Mouse (Mus musculus): Measurements from ENCODE around the gene Gm11444.

Gm11444 gene

DNA sequence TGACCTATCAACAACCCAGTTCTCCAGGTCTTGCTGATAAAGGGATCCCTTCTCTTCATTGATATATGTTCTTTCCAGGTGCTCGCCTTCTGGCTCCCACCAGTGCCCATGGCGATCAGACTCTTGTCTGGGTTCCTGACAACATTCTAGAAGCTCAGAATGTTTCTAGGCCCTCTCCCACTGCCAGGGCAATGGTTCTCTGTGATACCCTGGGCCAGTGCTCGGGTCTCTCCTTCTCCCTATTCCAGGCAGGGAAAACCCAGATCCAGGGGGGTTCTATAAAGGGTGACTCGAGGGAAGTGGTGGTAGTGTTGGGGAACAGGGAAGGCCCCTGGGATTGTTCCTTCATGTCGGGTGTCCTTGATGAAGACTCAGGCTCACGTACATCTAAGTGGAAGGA, at the start of gene Gm11444:
Gm11444 (minus strand) TSS at position 101 of the 400 bp plus-strand sequence.
- DNase-seq (ENCODE audit: low spot score in 2 of 2): no peak

DNA sequence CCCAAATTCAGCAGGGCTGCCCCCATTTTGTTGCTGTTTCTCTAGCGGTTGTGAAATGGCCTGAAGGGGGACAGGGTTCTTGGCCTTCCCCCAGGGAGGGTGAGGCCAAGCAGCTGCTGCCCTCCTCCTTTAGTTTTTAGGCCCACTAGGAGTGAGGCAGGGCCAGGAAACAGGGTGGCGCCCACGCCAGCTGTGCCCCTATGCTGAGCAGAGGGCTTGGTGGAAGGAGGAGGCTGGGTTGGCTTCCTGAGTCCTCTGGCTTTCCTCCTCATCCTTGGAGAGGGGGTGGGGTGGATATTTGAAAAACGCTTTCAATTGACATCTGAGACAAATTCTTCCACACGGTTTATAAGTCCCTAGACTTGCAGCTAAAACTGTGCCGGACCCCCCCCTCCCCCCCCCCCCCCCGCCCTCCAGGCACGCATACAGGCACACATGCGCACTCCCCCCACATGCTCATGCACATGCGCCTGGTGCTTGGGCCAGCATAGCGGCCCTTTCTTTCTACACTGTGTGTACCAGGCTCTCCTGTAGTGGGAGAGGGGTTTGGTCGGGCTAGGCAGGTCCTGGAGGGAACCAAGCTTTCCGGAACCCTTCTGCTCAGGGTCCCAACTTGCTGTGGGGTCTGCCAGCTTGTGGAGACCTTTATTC, 46.3 kb upstream of the Gm11444 start:
- no peak for DNase-seq (ENCODE audit: low spot score in 2 of 2)

DNA sequence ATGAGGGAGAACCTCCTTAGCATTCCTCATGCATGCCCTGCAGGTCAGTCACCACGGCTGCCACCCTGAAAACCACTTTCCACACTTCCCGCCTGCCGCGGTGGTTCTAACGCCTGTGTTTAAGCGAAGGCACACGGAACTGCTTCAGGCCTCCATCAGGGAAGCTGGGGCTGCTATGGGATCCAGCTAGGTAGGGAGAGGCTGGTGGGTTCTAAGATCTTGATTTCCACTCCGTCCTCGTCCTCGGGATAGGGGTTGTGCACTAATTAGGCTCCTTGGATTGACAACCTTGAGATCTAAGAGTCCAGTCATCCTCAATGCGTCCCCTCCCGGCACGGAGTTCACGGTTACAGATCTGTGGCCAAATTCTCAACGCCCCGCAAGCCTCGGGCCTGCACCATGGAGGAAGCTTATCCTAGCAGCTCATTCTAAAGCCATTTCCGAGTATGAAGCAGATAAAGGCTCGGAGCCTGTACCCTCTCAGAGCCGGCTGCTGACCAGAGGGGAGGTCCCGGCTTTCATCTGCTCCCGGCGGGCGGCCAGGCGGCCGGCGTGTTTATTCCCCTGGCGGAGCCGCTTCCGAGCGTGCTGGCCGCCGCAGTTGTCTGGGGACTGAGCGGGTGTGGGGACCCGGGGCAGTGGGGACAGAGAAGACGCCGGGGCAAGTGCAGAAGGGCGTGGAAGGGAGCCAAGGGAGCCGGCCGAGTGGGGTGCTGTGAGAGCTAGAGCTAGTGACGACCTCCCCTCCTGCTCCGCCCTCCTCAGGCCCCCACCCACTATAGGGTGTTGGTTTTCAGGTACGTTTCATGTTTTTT, 44.8 kb upstream of the Gm11444 start:
- no peak for DNase-seq (ENCODE audit: low spot score in 2 of 2)

DNA sequence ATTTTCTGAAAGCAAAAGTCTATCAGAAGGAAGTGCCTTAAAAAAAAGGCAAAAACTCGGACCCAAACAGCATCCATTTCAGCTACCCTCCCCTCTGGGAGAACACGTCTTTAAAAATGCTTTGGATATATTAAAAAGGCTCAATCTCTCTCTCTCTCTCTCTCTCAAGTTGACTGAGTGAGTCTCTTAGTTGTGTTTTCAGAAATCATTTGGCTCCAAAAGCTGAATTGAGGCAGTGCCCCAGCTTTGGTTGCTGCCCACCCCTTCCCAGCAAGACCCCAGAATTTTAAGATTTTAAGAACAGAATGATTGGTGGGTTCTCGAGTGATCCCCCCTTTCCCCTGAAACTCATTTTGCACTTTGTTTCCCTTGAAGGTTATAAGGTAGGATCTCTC, 44.0 kb upstream of the Gm11444 start:
- DNase-seq (ENCODE audit: low spot score in 2 of 2): no peak

GRCm38 (mm10) chr11:85893400-85894135, 43.4 kb upstream of the Gm11444 start:
- DNase-seq (ENCODE audit: low spot score in 2 of 2): no peak

DNA sequence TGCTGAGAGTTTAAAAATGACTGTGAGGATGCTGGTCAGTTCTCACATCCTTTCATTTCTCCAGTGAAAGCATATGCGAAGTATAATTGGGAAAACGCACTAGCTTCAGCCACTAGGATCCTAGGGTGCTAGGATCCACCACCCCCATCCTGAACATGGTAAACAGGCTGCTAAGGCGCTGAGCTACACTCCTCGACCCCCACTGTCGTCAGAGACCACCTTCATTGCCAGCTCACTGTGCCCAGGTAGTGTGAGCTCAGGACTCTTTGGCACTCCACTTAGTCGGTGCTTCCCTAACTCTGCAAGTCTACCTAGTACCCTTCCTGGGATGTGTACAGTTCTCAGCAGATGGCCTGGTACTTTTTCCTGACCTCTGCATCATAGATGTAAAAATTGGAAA, 42.6 kb upstream of the Gm11444 start:
- no peak for DNase-seq (ENCODE audit: low spot score in 2 of 2)

GRCm38 (mm10) chr11:85891692-85892040, 41.5 kb upstream of the Gm11444 start:
- no peak for DNase-seq (ENCODE audit: low spot score in 2 of 2)

- DNase-seq (ENCODE audit: low spot score in 2 of 2): no peak
Measured at GRCm38 (mm10) chr11:85891010-85891691, 41.0 kb upstream of the Gm11444 start.

GRCm38 (mm10) chr11:85890563-85890845, 40.4 kb upstream of the Gm11444 start:
- DNase-seq (ENCODE audit: low spot score in 2 of 2): no peak

- no peak for DNase-seq (ENCODE audit: low spot score in 2 of 2)
Measured at GRCm38 (mm10) chr11:85889730-85890562, 39.8 kb upstream of the Gm11444 start.

DNA sequence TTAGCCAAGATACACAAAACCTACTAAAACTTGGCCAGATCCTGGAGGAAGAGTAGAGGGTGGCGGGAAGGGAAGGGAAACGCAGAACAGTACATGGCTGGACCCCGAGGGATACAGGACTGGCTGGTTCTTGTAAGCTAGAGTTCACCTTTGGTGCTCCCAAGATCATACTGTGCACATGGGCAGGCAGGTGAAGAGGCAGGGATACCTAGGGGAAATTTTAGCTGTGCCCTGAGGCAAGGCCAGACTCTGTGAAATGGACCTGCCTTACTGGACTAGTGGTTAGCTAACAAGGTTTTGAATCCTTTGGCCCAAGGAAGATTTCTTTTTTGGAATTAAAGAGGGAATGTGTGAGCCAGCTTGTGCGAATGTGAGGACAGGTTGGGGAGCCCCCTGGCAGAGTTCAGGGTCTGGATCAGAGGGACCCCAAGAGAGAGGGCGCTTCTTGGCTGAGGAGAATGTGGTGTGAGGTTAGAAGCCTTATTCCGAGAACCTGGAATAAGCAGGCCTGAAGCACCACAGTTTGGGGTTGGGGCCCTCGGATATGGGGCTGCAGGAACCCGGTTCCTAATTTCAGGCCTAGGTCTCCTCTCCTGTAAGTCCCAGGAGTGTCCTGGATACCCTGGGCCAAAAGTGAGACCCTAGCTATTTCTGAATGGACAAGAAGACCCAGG, 39.1 kb upstream of the Gm11444 start:
- DNase-seq (ENCODE audit: low spot score in 2 of 2): no peak

- DNase-seq (ENCODE audit: low spot score in 2 of 2): no peak
Measured at GRCm38 (mm10) chr11:85888451-85888961, 38.4 kb upstream of the Gm11444 start.

GRCm38 (mm10) chr11:85887801-85888450, 37.8 kb upstream of the Gm11444 start:
- DNase-seq (ENCODE audit: low spot score in 2 of 2): no peak

- DNase-seq (ENCODE audit: low spot score in 2 of 2): no peak
Measured at GRCm38 (mm10) chr11:85887273-85887672, 37.1 kb upstream of the Gm11444 start.

DNA sequence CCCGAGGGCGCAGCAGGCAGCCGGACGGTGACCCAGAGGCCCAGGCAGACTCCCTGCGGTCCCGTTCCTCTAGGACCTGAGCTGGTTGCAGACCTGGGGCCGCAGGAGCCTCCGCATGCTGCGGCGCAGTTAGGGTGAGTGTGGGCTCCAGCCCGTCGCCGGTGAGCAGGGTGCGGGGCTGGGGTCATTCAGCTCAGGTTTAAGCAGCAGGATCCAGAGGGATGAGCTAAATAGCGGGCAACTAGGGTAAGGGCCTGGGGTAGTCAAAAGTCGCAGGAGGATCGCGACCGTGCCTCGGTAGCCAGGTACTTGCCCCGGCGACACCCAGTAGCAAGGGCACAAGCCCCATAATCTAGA, 36.3 kb upstream of the Gm11444 start:
- DNase-seq (ENCODE audit: low spot score in 2 of 2): no peak

GRCm38 (mm10) chr11:85885665-85886428, 35.7 kb upstream of the Gm11444 start, which contains the start of gene Tbx4:
Gene Tbx4, plus strand, starts transcription at chr11:85886422.
- DNase-seq (ENCODE audit: low spot score in 2 of 2): no peak

DNA sequence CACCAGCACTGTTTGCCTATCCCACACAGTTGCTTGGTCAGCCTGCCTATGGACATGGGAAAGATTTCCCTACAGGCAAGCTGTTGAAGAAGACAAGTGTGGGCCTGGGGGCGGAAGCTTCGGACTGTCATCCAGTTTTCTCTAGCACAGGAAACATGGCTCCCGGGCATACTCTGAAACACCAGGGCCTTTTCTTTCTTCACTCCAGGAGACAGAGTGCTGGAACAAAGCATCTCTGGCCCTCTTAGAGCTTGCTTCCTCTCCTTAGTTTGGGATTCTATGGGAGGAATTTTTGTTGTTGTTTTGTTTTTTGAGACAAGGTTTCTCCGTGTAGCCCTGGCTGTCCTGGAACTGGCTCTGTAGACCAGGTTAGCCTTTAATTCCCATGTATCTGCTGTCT, 34.4 kb upstream of the Gm11444 start:
- DNase-seq (ENCODE audit: low spot score in 2 of 2): no peak

DNA sequence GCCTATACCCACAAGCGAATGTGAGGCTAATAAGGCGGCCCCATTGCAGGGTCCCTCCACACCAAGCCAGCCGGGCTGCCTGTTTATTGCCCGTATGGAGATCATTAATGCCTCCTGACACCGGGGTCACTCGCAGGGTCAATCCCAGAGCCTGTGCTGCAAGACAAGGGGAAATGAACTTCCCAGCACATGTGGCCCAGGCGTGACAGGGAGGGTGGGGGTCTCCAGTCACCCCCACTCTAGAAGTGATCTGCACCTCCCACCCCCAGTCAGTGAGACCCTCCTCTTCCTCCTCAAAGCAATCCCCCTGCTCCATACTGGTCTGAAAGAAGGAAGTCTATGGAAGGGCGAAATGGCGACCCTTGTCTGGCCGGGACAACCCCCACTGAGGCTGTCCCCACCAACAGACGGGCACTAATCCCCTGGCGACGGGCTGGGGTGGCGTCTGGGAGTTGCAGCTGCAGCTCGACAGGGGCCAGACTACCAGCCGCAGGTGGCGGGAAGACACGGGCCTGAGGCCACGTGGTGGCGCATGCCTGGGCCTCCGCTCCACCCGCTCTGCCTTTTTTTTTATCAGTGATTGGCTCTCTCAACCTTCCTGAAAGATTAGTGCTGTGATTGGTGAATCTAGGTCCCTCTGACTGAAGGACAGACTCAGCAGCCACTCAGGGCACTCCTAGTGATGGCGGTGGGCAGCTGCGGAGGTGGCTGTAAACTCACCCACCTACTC, 26.1 kb upstream of the Gm11444 start:
- no peak for DNase-seq (ENCODE audit: low spot score in 2 of 2)

DNA sequence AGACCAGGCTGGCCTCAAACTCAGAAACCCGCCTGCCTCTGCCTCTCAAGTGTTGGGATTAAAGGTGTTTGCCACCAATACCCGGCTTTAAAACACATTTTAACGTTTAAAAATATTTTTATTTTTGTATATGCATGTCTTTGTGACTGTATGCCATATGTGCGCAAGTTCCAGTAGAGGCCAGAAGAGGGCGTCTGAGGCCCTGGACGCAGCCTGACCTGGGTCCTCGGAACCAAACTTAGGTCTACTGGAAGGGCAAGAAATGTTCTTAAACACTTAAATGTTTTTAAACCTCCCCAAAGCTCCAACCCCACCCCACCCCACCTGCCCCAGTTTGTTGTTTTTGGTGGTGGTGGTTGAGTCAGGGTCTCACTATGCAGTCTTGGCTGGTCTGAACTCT, 14.2 kb upstream of the Gm11444 start:
- no peak for DNase-seq (ENCODE audit: low spot score in 2 of 2)

All from spleen, postnatal 36 days (tissue).